12 mouse cellular contexts compared by ENCODE assay signal in genomic region chr5:117622221-117622620, GRCm38 (mm10).
DNase-seq lines count a peak whose midpoint lies in the region; ATAC-seq lines count a peak whose summit lies in the region.
"Had no signal": no experiment of that assay in that cellular context is flagged by ENCODE, and none has a peak within 500 bp of the region (broad histone marks: within the 10 kb centered on the region; RNA-seq: fewer than 3 reads in every experiment).

No protein-coding gene starts in this region.

- no peak overlapping the region for H3K9ac ChIP-seq in hindbrain, embryonic 11.5 days (ENCODE audit: low read depth, low read length)
- H3K9ac ChIP-seq in kidney, embryonic 15.5 days: no peak overlapping the region
- H3K9ac ChIP-seq: embryonic facial prominence, embryonic 13.5 days; limb, embryonic 15.5 days had no signal

- no peak overlapping the region for H3K4me3 ChIP-seq in hindbrain, embryonic 11.5 days (ENCODE audit: low read depth, low read length)
- H3K4me3 ChIP-seq in hindbrain, embryonic 10.5 days: no peak overlapping the region
- H3K4me3 ChIP-seq in kidney, embryonic 15.5 days (replicated peaks): no peak overlapping the region
- H3K4me3 ChIP-seq: embryonic facial prominence, embryonic 13.5 days; limb, embryonic 15.5 days had no signal

- H3K36me3 ChIP-seq in hindbrain, embryonic 11.5 days (ENCODE audit: control insufficient read depth, insufficient read depth, low read length): no peaks in the 10 kb centered on the region
- H3K36me3 ChIP-seq in hindbrain, embryonic 10.5 days: no peaks in the 10 kb centered on the region
- no peaks in the 10 kb centered on the region for H3K36me3 ChIP-seq in kidney, embryonic 15.5 days
- H3K36me3 ChIP-seq: embryonic facial prominence, embryonic 13.5 days; limb, embryonic 15.5 days had no signal

- H3K9me3 ChIP-seq in hindbrain, embryonic 11.5 days (ENCODE audit: control insufficient read depth, low read length): no peaks in the 10 kb centered on the region
- no peaks in the 10 kb centered on the region for H3K9me3 ChIP-seq in hindbrain, embryonic 10.5 days
- H3K9me3 ChIP-seq in kidney, embryonic 15.5 days (replicated peaks): no peaks in the 10 kb centered on the region
- H3K9me3 ChIP-seq: embryonic facial prominence, embryonic 13.5 days; limb, embryonic 15.5 days had no signal

- 0 out of 2 replicates have a peak, but pooled peaks have one; percentile 19 for ATAC-seq in hindbrain, embryonic 11.5 days (ENCODE audit: low FRiP score)
- peak; percentile 69 for ATAC-seq in kidney, embryonic 15.5 days (replicated peaks; ENCODE audit: low FRiP score)
- no peak for ATAC-seq in megakaryocyte, adult 5-6 weeks (ENCODE audit: poor library complexity, severe bottlenecking)
- ATAC-seq: intestine, postnatal 0 days had no signal

- H3K27me3 ChIP-seq in hindbrain, embryonic 11.5 days (ENCODE audit: control insufficient read depth, insufficient read depth, low read length): no peaks in the 10 kb centered on the region
- H3K27me3 ChIP-seq in hindbrain, embryonic 10.5 days (ENCODE audit: insufficient read depth, poor library complexity, severe bottlenecking): peaks cover 12% of the 10 kb centered on the region; the same call in 1 of the 2 replicates
- peaks cover 56% of the 10 kb centered on the region for H3K27me3 ChIP-seq in kidney, embryonic 15.5 days
- H3K27me3 ChIP-seq: embryonic facial prominence, embryonic 13.5 days; limb, embryonic 15.5 days had no signal

- no peak overlapping the region for H3K4me2 ChIP-seq in hindbrain, embryonic 11.5 days (replicated peaks; ENCODE audit: low read depth, low read length)
- H3K4me2 ChIP-seq in kidney, embryonic 15.5 days: no peak overlapping the region
- H3K4me2 ChIP-seq: embryonic facial prominence, embryonic 13.5 days; limb, embryonic 15.5 days had no signal

- H3K27ac ChIP-seq in hindbrain, embryonic 11.5 days (ENCODE audit: low read depth, low read length): no peak overlapping the region
- H3K27ac ChIP-seq in hindbrain, embryonic 10.5 days: no peak overlapping the region
- H3K27ac ChIP-seq in kidney, embryonic 15.5 days: no peak overlapping the region
- H3K27ac ChIP-seq: embryonic facial prominence, embryonic 13.5 days; limb, embryonic 15.5 days had no signal

- 44% methylated on average over 12 of the region's 12 CpGs for WGBS in hindbrain, embryonic 11.5 days
- 50% methylated on average over 12 of the region's 12 CpGs for WGBS in hindbrain, embryonic 10.5 days
- 21% methylated on average over 12 of the region's 12 CpGs for WGBS in kidney, embryonic 15.5 days

- intact Hi-C loops in heart, postnatal 25 days (cut with DNase I): no loop called here

- H3K4me1 ChIP-seq in hindbrain, embryonic 11.5 days (replicated peaks; ENCODE audit: control insufficient read depth, insufficient read depth, low read length): no peaks in the 10 kb centered on the region
- peaks cover 22% of the 10 kb centered on the region for H3K4me1 ChIP-seq in hindbrain, embryonic 10.5 days (replicated peaks)
- peaks cover 23% of the 10 kb centered on the region for H3K4me1 ChIP-seq in kidney, embryonic 15.5 days
- H3K4me1 ChIP-seq: embryonic facial prominence, embryonic 13.5 days; limb, embryonic 15.5 days had no signal

- DNase-seq in hindbrain, embryonic 11.5 days (ENCODE audit: low spot score): peak; percentile 15
- DNase-seq in hindbrain, embryonic 10.5 days (ENCODE audit: low spot score): no peak
- peak; percentile 29 for DNase-seq in A20 (ENCODE audit: low read depth, low spot score)
- DNase-seq in cerebellum, adult 8-10 months: peak; percentile 25
- no peak for DNase-seq in gastrocnemius, postnatal 4 days (ENCODE audit: low spot score in 2 of 2)
- no peak for DNase-seq in heart, postnatal 25 days (ENCODE audit: low spot score)
- DNase-seq: lung, postnatal 10 days had no signal

Comparison
In these comparisons a context has a peak if more than half of its experiments do, and no peak if none do; other contexts are left out.
1. DNase-seq: peak in hindbrain, embryonic 11.5 days (single experiment), A20 (single experiment) and cerebellum, adult 8-10 months (single experiment); none in hindbrain, embryonic 10.5 days (single experiment), gastrocnemius, postnatal 4 days (0 of 2) and heart, postnatal 25 days (single experiment).